Mouse (Mus musculus): ENCODE measurements around the gene Mip.
"Not testable (repeated sequence)": the region's sequence is repeated elsewhere in the genome, so short reads cannot be mapped to it uniquely, and the experiment has no call there.

Gene Mip

DNA sequence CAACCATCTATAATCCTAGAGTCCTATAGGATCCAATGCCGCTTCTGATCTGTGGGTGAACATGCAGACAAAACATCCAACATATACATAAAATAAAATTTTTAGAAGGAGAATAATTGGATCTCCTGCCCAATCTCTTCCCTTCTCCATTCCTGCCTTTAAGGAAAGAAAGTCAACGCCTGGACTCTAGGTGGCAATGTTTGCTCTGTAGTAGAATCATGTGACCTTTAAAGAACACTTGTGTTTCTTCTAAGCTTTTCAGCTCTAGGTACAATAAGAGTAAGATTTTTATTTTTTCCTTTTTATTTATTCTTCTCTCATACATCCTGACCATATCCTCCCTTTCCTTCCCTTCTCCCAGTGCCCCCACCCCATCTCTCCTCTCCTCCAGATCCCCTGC lies 46.2 kb downstream of the Mip start:
- no peaks in the 10 kb centered on the region for H3K27me3 ChIP-seq (ENCODE audit: control insufficient read depth, insufficient read depth, low read length, poor library complexity, severe bottlenecking)
- H3K36me3 ChIP-seq (ENCODE audit: control insufficient read depth, insufficient read depth, low read length, poor library complexity, severe bottlenecking): peaks cover 4% of the 10 kb centered on the region
- DNase-seq (ENCODE audit: low read depth, low spot score): no peak

- H3K27me3 ChIP-seq (ENCODE audit: control insufficient read depth, insufficient read depth, low read length, poor library complexity, severe bottlenecking); DNase-seq (ENCODE audit: low read depth, low spot score): not testable (repeated sequence)
- H3K36me3 ChIP-seq (ENCODE audit: control insufficient read depth, insufficient read depth, low read length, poor library complexity, severe bottlenecking): peaks cover 11% of the 10 kb centered on the region
These were observed 47.3 kb downstream of the Mip start for GRCm38 (mm10) chr10:128272819-128273439.

DNA sequence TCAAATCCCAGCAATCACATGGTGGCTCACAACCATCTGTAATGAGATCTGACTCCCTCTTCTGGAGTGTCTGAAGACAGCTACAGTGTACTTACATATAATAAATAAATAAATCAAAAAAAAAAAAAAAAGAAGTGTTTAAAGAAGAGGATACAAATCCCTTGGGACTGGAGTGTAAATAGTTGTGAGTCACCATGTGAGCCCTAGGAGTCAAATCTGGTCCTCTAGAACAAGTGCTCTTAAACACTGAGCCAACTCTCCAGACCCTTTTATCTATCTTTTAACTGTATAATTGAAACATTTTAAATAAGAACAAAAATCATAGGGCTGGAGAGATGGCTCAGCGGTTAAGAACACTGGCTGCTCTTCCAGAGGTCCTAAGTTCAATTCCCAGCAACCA lies 49.7 kb downstream of the Mip start:
- not testable (repeated sequence) for H3K27me3 ChIP-seq (ENCODE audit: control insufficient read depth, insufficient read depth, low read length, poor library complexity, severe bottlenecking); DNase-seq (ENCODE audit: low read depth, low spot score)
- H3K36me3 ChIP-seq (ENCODE audit: control insufficient read depth, insufficient read depth, low read length, poor library complexity, severe bottlenecking): peaks cover 20% of the 10 kb centered on the region

GRCm38 (mm10) chr10:128278158-128278557 lies 52.5 kb downstream of the Mip start:
- no peak for DNase-seq (ENCODE audit: low read depth, low spot score)
- Histone ChIP-seq H3K36me3 (ENCODE audit: control insufficient read depth, insufficient read depth, low read length, poor library complexity, severe bottlenecking) (peaks cover 27% of the 10 kb centered on the region), H3K27me3 (ENCODE audit: control insufficient read depth, insufficient read depth, low read length, poor library complexity, severe bottlenecking) (no peaks in the 10 kb centered on the region)

DNA sequence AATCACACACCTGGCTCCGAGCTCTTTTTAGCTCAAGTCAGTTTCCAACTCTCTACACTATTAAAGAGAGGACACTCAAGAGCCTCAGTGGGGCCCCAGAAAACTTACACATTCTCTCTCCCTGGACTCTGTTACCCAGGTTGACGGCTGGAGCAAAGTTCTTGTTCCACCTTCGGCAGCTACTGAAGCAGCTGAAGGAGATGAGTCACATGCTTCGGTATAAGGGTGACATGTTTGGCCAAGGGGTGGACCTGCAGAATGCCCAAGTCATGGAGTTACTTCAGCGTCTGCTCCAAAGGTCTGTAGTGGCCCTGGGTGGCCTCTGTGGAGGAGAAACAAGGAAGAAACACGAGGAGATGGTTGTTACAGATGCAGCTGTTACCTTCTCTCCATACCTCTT lies 55.3 kb downstream of the Mip start:
- no peaks in the 10 kb centered on the region for H3K27me3 ChIP-seq (ENCODE audit: control insufficient read depth, insufficient read depth, low read length, poor library complexity, severe bottlenecking)
- H3K36me3 ChIP-seq (ENCODE audit: control insufficient read depth, insufficient read depth, low read length, poor library complexity, severe bottlenecking): peaks cover 32% of the 10 kb centered on the region
- DNase-seq (ENCODE audit: low read depth, low spot score): no peak

Measured in splenic B cell, adult 2 months (primary cell).